Mouse (Mus musculus): ENCODE measurements around the gene Tctex1d4.

DNA sequence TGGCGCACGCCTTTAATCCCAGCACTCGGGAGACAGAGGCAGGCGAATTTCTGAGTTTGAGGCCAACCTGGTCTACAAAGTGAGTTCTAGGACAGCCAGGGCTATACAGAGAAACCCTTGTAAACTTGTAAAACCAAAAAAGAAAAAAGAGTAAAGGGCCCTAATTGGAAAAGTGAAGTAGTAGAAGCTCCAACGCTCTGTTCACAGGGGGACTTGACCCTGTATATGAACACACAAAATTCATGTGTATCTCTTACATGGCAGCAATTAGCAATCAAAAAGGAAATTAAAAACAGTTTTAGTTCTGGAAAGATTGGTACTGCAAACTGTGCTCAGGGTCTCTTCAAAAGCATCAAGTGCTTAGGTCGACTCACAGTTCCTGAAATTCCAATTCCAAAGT lies 29.8 kb downstream of the Tctex1d4 start:
- TF ChIP-seq CTCF (IDR thresholded peaks at IDR 0.05; ENCODE audit: low read depth) (no peak), EP300 (IDR thresholded peaks at IDR 0.05; ENCODE audit: low read depth) (no peak)

Data from heart, postnatal 0 days (tissue).